Mouse (Mus musculus): ENCODE results near the gene Miip.

GRCm38 (mm10) chr4:147847614-147848583 lies 20.7 kb downstream of the Miip start, which contains the start of gene Zfp933:
- TF ChIP-seq POLR2A (IDR thresholded peaks at IDR 0.05; ENCODE audit: borderline replicate concordance, extremely low read depth, insufficient read depth, insufficient read length, poor library complexity, severe bottlenecking) (no peak), CTCF (IDR thresholded peaks at IDR 0.05; ENCODE audit: borderline replicate concordance, extremely low read depth, insufficient read depth, insufficient read length) (no peak)

Measured in brain, embryonic 14.5 days (tissue).